Mouse (Mus musculus) cortical plate, adult 2 months (tissue): Measurements from ENCODE around the gene BC005624.

Experiments used
- CTCF ChIP-seq: fragments of 200-500 bp; IDR thresholded peaks from 2 replicates; pipeline ENCODE4 v1.5.1; 2011; ENCODE audit warnings: mild to moderate bottlenecking, control low read depth, low read length; ENCODE audit not compliant: insufficient read depth; ENCODE audit errors: extremely low read depth
- POLR2A ChIP-seq: fragments of 200-500 bp; IDR thresholded peaks from 2 replicates; pipeline ENCODE4 v1.6.1; 2011; ENCODE audit warnings: mild to moderate bottlenecking, low read length, control low read depth; ENCODE audit not compliant: insufficient read depth; ENCODE audit errors: extremely low read depth

- no peak for TF ChIP-seq CTCF
- TF ChIP-seq POLR2A: no peak
These were observed 44.6 kb upstream of the BC005624 start for GRCm38 (mm10) chr2:31026642-31027041.
